Mouse (Mus musculus) E14TG2a.4 (cell line): Measurements from ENCODE around the gene Edem1.

ENCODE experiments used
- H3K27me3 ChIP-seq: 2 replicates; pipeline ENCODE4 v1.6.1; 2014; ENCODE audit warnings: low read length, control low read depth; ENCODE audit not compliant: insufficient read depth
- H3K36me3 ChIP-seq: 2 replicates; pipeline ENCODE4 v1.6.1; 2014; ENCODE audit warnings: low read length, control low read depth; ENCODE audit not compliant: insufficient read depth
- H3K4me1 ChIP-seq: replicated peaks from 2 replicates; pipeline ENCODE4 v1.6.1; 2014; ENCODE audit warnings: low read depth, low read length, control low read depth
- H3K4me3 ChIP-seq: replicated peaks from 2 replicates; pipeline ENCODE4 v1.5.1; 2014; ENCODE audit warnings: mild to moderate bottlenecking, low read length
- H3K9me3 ChIP-seq: 2 replicates; pipeline ENCODE4 v1.6.1; 2014; ENCODE audit warnings: low read length, control low read depth
- CTCF ChIP-seq: conservative IDR thresholded peaks from 2 replicates; pipeline ENCODE4 v1.5.1; 2014; ENCODE audit warnings: low read length
- NANOG ChIP-seq: IDR thresholded peaks from 2 replicates; pipeline ENCODE4 v1.6.1; 2014; ENCODE audit warnings: borderline replicate concordance, low read length, mixed read lengths
- POU5F1 ChIP-seq: IDR thresholded peaks from 2 replicates; pipeline ENCODE4 v1.6.1; 2014; ENCODE audit warnings: low read length, borderline replicate concordance

Gene Edem1

DNA sequence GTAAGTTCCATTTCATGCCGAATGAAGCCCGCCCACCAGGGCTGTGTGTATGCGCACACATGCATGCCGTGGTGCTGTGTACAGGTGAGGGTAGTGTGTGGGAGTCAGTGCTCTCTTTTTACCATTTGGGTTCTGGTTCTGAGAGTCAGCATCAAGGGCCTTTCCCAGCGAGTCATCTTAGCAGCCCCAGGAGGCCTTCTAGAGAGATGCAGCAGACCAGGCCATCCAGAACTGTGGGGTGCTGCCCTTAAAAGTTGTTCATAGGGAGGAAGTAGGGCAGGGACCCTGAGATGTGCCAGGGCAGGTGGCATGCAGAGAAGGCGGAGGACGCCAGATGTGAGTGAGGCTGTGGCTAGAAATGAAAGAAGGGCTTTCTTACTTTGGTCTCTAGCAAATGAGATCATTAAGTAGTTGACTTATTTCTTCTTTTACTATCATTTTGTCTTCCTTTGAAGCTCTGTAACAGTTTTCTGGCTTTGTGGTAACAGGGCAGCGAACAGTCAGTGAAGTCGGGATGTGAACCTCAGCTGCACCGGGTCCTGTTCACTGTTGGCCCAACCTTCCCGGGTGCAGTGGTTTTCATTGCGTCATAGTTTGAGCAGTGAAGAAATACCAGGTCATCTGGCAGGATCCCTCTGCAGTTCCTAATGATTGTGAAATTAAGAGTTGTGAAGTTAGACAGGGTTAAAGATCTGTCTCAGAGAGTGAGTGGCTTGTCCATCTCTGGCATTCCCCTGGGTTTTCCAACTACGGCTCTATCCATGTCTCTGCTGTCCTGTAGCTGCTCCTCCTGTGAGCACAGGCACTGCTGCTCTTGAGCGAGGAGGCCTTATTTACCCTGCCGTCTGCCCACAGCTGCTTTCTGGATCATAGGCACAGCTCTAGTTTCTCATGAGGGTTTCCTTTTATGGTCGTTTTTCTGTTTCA is 7.6 kb downstream of the Edem1 start:
- Histone ChIP-seq H3K4me3 (no peak overlapping the region), H3K4me1 (peaks cover 20% of the 10 kb centered on the region), H3K36me3 (peaks cover 46% of the 10 kb centered on the region), H3K27me3 (no peaks in the 10 kb centered on the region), H3K9me3 (no peaks in the 10 kb centered on the region)
- TF ChIP-seq CTCF (no peak), POU5F1 (no peak), NANOG (no peak)

DNA sequence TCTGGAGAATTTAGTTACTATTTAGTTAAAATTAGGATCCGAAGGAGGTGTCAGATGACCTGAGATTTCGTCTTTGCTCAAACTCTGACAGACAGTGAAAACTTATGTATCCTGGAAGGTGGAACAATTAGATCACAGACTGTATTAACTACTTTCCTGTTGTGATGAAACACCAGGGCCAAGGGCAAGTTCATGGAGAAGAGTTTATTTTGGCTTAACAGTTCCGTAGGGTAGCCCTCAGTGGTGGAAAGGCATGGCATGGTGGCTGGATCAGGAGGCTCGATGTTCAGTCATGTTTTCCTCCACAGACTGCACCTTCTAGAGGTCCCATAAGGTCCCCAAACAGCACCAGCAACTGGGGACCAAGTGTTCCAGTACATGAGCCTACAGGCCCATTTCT is 8.6 kb downstream of the Edem1 start:
- Histone ChIP-seq H3K36me3 (peaks cover 48% of the 10 kb centered on the region), H3K27me3 (no peaks in the 10 kb centered on the region), H3K4me1 (peaks cover 20% of the 10 kb centered on the region), H3K9me3 (no peaks in the 10 kb centered on the region), H3K4me3 (no peak overlapping the region)
- TF ChIP-seq POU5F1 (no peak), NANOG (no peak), CTCF (no peak)

DNA sequence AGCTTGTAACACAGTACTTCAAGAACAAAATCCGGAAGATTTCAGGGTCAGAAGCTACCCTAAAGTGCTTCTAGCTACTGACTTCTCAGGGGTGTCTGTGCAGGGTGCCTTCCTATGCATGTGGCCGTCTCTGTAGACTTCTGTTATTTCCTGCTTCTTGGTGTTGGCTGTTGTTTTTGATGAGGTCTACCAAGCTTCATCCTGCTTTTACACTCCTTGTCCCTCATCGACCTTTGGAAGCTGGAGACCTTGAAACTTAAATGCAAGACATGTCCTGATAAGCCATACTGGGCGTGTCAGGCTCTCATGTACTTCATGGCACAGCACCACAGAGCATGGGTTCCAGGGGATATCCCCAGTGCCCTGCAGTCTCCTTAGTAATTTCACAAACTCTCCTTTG is 9.5 kb downstream of the Edem1 start:
- H3K36me3 ChIP-seq, result peaks cover 57% of the 10 kb centered on the region
- TF ChIP-seq CTCF, result no peak
- no peak for TF ChIP-seq NANOG
- TF ChIP-seq POU5F1, result no peak
- no peak overlapping the region for H3K4me3 ChIP-seq
- H3K27me3 ChIP-seq, result no peaks in the 10 kb centered on the region
- peaks cover 20% of the 10 kb centered on the region for H3K4me1 ChIP-seq
- H3K9me3 ChIP-seq, result no peaks in the 10 kb centered on the region

DNA sequence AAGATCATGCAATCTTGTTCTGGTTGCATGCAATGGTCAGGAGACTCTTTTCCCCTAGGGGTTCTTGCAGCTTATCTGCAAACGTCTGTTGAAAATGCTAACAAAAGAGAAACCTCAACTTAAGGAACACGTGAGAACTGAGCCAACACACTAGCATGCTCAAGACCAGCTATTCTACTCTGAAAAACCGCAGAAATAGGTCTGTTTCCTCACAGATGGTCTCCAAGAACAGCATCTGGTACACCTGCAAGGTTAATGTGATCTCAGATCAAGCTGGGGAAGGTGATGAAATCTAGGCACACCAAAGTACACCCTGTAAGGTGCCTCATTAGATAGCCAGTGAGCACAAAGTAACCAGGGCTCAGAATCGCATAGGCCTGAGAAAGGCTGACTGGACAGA is 11.0 kb downstream of the Edem1 start:
- no peak for TF ChIP-seq NANOG

DNA sequence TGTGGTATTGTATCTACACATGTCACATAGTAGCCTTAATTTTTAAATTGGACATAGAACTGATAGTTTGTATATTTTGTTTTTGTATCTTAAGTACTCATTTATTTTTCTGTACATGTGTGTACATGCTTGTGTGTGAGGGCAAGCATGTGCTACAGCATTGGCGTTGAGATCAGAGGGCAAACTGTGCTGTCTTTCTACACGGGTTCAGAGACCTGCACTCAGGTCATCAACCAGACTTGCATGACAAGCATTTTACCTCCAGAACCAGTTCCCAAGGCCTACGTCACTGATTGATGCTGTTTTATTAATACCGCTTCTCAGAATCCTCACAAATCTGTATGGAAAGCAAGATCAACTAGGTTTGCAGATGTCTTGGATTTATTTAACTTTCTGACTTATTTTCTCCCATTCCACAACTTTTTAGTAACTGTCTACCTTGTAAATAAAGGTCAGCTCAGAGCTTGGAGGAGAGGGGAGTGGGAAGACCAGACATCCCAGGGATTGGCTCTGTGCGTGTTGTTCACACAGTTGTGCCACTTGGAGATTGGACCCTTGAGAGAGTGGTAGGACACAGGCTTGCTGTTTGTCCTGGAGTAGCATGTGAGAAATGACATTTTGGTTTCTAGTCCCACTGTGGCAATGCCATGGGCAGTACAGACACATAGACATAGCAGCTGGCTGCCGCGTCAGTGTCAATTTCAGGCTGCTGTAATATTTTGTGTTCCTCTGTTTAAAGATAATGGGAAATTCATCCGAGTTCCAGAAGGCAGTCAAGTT is 12.6 kb downstream of the Edem1 start:
- H3K36me3 ChIP-seq, result peaks cover 85% of the 10 kb centered on the region
- TF ChIP-seq POU5F1 (no peak), CTCF (no peak), NANOG (no peak)

More for the DNA sequence above, 11.0 kb downstream of the Edem1 start:
- peaks cover 15% of the 10 kb centered on the region; the same call in 1 of the 2 replicates for H3K4me1 ChIP-seq
- no peaks in the 10 kb centered on the region for H3K9me3 ChIP-seq
- no peak overlapping the region for H3K4me3 ChIP-seq
- H3K36me3 ChIP-seq, result peaks cover 72% of the 10 kb centered on the region
- H3K27me3 ChIP-seq, result no peaks in the 10 kb centered on the region

DNA sequence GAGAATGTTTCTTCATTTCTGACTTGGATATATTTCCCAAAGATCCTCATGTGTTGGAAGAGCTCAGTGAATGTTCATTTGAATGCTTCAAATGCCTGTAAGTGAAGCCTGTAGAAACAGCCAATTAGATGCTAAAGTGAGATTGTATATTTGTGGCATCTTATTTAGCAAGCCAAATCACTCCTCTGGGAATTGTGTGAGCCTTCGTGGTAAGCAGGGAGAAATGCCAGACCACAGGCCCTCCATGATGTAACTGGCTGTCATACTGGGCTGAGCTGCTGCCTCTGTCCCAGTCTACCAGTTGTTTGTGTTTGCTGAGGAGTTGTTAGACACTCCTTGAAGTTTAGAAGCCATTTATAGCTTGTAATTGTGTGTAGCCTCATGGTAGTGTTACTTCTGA is 15.2 kb downstream of the Edem1 start:
- Histone ChIP-seq H3K27me3 (no peaks in the 10 kb centered on the region), H3K4me3 (no peak overlapping the region), H3K36me3 (peaks cover 76% of the 10 kb centered on the region), H3K4me1 (no peaks in the 10 kb centered on the region), H3K9me3 (no peaks in the 10 kb centered on the region)
- TF ChIP-seq NANOG (no peak), CTCF (no peak), POU5F1 (no peak)

More for the DNA sequence above, 12.6 kb downstream of the Edem1 start:
- no peak overlapping the region for H3K4me3 ChIP-seq
- H3K4me1 ChIP-seq, result peaks cover 6% of the 10 kb centered on the region; the same call in 1 of the 2 replicates
- no peaks in the 10 kb centered on the region for H3K9me3 ChIP-seq
- H3K27me3 ChIP-seq, result no peaks in the 10 kb centered on the region

DNA sequence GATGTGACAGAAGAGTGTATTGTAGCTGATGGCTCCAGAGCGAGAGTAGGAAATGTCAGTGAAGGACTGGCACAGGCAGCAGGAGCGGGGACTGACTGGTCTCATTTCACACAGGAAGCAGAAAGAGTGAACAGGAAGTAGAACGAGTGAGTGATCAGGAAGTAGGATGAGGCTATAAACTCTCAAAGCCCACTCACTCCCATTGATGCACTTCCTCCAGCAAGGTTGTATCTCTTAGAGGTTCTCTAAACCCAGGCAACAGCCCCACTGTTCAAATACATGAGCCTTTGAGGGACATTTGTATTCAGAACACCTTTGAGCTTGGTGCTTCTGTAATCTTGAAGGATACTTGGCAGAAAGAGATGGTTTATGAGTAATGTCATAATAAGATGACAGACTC is 15.7 kb downstream of the Edem1 start:
- H3K4me3 ChIP-seq, result no peak overlapping the region
- peaks cover 78% of the 10 kb centered on the region for H3K36me3 ChIP-seq
- no peaks in the 10 kb centered on the region for H3K9me3 ChIP-seq
- H3K4me1 ChIP-seq, result no peaks in the 10 kb centered on the region
- H3K27me3 ChIP-seq, result no peaks in the 10 kb centered on the region
- TF ChIP-seq CTCF (no peak), NANOG (no peak), POU5F1 (no peak)

DNA sequence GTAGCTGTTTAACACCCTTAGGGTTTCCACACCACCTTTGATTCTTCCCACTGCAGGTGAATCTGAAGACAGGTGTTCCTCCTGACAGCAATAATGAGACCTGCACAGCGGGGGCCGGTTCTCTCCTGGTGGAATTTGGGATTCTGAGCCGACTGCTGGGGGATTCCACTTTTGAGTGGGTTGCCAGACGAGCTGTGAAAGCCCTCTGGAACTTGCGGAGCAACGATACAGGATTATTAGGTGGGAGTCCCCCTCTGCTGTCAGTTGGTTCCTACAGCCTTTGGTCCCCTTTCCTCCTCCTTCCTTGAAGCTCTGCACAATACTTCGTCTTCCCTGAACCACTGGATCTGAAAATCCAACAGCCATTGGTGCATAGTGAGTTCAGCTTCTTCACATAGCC is 16.3 kb downstream of the Edem1 start:
- Histone ChIP-seq H3K4me1 (no peaks in the 10 kb centered on the region), H3K4me3 (no peak overlapping the region), H3K27me3 (no peaks in the 10 kb centered on the region), H3K36me3 (peaks cover 75% of the 10 kb centered on the region), H3K9me3 (no peaks in the 10 kb centered on the region)
- TF ChIP-seq POU5F1 (no peak), NANOG (no peak), CTCF (no peak)
